Mouse (Mus musculus) kidney, embryonic 16.5 days (tissue): ENCODE results near the gene Myh8. TPM values are rescaled to one million over a fixed set of nuclear protein-coding genes. Genes with fewer than 3 reads are reported as not detected.

ENCODE experiments used
- ATAC-seq: fragments of 200-750 bp; cut with Nextera tagmentation; 2 replicates; pipeline ENCODE4 v1.8.0; 2017; ENCODE audit warnings: moderate TSS enrichment; ENCODE audit not compliant: low FRiP score, low TSS enrichment
- H3K27ac ChIP-seq: fragments of 300-500 bp; sonication (generic); 2 replicates; pipeline ENCODE4 v1.5.1; 2014; ENCODE audit warnings: low read length
- H3K27me3 ChIP-seq: fragments of 300-500 bp; sonication (generic); 2 replicates; pipeline ENCODE4 v1.6.1; 2014; ENCODE audit warnings: low read length, control low read depth, mixed read lengths; ENCODE audit not compliant: insufficient read depth
- H3K36me3 ChIP-seq: fragments of 300-500 bp; sonication (generic); 2 replicates; pipeline ENCODE4 v1.6.1; 2014; ENCODE audit warnings: low read length, control low read depth, mixed read lengths; ENCODE audit not compliant: insufficient read depth
- H3K4me1 ChIP-seq: fragments of 300-500 bp; sonication (generic); 2 replicates; pipeline ENCODE4 v1.6.1; 2014; ENCODE audit warnings: low read length, control low read depth, mixed read lengths; ENCODE audit not compliant: insufficient read depth
- H3K4me2 ChIP-seq: fragments of 300-500 bp; sonication (generic); replicated peaks from 2 replicates; pipeline ENCODE4 v1.6.1; 2014; ENCODE audit warnings: low read depth, low read length
- H3K4me3 ChIP-seq: fragments of 300-500 bp; sonication (generic); 2 replicates; pipeline ENCODE4 v1.5.1; 2014; ENCODE audit warnings: mild to moderate bottlenecking, low read length
- H3K9ac ChIP-seq: fragments of 300-500 bp; sonication (generic); replicated peaks from 2 replicates; pipeline ENCODE4 v1.6.1; 2014; ENCODE audit warnings: low read length
- H3K9me3 ChIP-seq: fragments of 300-500 bp; sonication (generic); 2 replicates; pipeline ENCODE4 v1.6.1; 2016; ENCODE audit warnings: low read length, control low read depth
- whole genome bisulfite sequencing: fragments of 180-500 bp; shearing (Covaris S2); extraction: QIAGEN DNeasy Blood & Tissue Kit; methylation state at CpG from one replicate; pipeline ENCODE4 v1.1.7; 2014; 5-methylcytosine and 5-hydroxymethylcytosine counted together
- polyA plus RNA-seq: library from polyadenylated mRNA; unstranded; fragments of >200 nt; fragmentation: Nextera tagmentation; extraction: Ambion mirVana; gene quantifications from 2 replicates; pipeline ENCODE4 v1.2.1, GENCODE M21; 2015

The Myh8 gene
- polyA plus RNA-seq: 3.1 and 4.0 TPM in 2 replicates

DNA sequence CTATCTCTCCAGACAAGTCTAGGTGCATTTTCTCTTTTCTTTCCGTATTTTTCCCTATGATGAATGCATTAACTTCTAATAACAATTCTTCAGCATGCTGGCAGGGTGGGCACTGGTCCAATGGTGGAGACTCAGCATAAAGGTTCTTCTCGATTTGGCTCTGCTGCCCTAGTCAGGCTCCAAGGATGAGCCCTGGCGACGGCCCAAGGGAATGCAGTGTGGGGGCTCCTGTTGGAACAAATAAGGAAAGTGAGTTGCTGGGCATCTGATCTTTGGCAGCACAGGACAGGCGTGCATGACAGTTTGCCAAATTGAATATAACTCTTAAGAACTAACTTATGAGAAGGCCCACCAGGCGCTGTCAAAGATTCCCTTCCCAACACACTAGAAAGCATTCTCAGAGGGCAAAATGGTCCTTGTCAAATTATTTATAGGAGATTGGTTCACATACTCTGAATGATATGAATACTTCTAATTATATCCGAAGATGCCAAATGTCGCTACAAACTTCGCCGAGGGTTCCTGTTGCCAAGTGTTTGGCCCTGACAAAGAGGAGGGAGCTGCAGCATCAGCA, at the start of gene Myh8:
Myh8 (plus strand) TSS at position 524 of the 574 bp plus-strand sequence.
- H3K27me3 ChIP-seq: no peaks in the 10 kb centered on the region
- no peaks in the 10 kb centered on the region for H3K4me1 ChIP-seq
- H3K36me3 ChIP-seq: no peaks in the 10 kb centered on the region
- H3K27ac ChIP-seq: no peak within 1 kb of the TSS
- H3K9ac ChIP-seq: no peak within 1 kb of the TSS
- H3K9me3 ChIP-seq: no peaks in the 10 kb centered on the region
- no peak within 1 kb of the TSS for H3K4me3 ChIP-seq
- H3K4me2 ChIP-seq: no peak within 1 kb of the TSS
- no peak for ATAC-seq
- WGBS: 88% methylated on average over 10 of the region's 10 CpGs

DNA sequence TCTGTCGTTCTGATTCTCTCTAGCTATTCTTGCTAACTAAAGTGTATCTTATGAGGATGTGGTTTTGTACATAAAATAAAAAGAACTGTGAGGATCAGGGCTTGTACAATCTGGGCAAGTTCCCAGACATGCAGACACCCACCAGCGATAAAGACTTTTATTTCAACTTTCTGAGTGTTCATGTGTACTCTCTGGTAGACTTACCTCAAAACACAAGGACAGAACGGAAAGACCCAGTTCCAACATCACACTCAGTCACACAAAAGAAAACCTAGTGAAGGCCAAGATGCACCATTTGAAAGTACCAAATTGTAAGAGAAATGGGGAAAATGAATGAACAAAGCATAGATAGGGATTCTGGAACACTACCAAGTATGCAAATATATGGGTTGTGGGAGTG, 48.2 kb upstream of the Myh8 start:
- Histone ChIP-seq H3K27me3 (no peaks in the 10 kb centered on the region), H3K36me3 (no peaks in the 10 kb centered on the region), H3K4me2 (no peak overlapping the region), H3K27ac (no peak overlapping the region), H3K4me1 (no peaks in the 10 kb centered on the region), H3K9me3 (no peaks in the 10 kb centered on the region; the same call in 1 of the 2 replicates), H3K4me3 (no peak overlapping the region), H3K9ac (no peak overlapping the region)
- no peak for ATAC-seq
- 85% methylated on average over 3 of the region's 3 CpGs for WGBS

DNA sequence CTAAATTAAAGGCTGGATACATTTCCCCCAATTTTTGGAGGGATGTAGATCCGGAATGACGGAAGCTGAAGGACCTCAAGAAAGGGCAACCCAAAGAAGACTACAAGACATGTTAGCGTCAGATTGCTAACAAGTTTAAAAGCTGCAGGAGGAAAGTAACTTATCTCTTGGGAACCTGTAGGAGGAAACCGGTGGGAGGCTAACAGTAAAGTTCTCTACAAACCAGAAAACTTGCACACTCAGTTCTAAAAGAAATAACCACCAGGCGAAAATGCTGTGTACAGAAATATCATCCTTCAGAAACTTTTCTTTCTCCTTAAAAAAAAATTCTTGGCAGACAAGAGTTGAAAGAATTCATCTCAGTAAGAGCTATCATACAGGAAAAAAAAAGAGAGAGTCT, 47.8 kb upstream of the Myh8 start:
- Histone ChIP-seq H3K27me3 (no peaks in the 10 kb centered on the region), H3K9ac (no peak overlapping the region), H3K27ac (no peak overlapping the region), H3K4me1 (no peaks in the 10 kb centered on the region), H3K9me3 (no peaks in the 10 kb centered on the region; the same call in 1 of the 2 replicates), H3K4me3 (no peak overlapping the region), H3K36me3 (no peaks in the 10 kb centered on the region), H3K4me2 (no peak overlapping the region)
- no peak for ATAC-seq
- 68% methylated on average over 5 of the region's 5 CpGs for WGBS

DNA sequence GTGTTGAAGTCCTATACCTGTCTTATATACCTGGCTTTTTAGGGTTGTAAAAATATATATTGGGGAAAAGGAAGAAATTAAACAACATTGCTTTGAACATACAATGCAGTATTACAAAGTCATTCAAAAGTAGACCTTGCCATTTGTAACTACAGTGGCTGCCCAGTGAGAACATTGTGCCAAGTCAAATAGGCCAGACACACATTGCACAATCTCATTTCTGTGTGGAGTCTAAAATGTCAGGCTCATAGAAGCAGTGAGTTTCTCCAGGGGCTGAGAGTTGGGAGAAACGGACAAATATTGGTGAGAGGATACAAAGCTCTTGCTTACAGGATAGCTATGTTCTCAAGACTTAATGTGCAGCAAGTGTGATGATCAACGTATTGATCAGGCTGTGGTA, 47.0 kb upstream of the Myh8 start:
- H3K4me3 ChIP-seq: no peak overlapping the region
- H3K9ac ChIP-seq: no peak overlapping the region
- no peaks in the 10 kb centered on the region for H3K36me3 ChIP-seq
- no peaks in the 10 kb centered on the region for H3K4me1 ChIP-seq
- H3K27me3 ChIP-seq: no peaks in the 10 kb centered on the region
- no peak overlapping the region for H3K27ac ChIP-seq
- WGBS: 82% methylated on average over 2 of the region's 2 CpGs
- no peak overlapping the region for H3K4me2 ChIP-seq
- no peak for ATAC-seq
- no peaks in the 10 kb centered on the region; the same call in 1 of the 2 replicates for H3K9me3 ChIP-seq

DNA sequence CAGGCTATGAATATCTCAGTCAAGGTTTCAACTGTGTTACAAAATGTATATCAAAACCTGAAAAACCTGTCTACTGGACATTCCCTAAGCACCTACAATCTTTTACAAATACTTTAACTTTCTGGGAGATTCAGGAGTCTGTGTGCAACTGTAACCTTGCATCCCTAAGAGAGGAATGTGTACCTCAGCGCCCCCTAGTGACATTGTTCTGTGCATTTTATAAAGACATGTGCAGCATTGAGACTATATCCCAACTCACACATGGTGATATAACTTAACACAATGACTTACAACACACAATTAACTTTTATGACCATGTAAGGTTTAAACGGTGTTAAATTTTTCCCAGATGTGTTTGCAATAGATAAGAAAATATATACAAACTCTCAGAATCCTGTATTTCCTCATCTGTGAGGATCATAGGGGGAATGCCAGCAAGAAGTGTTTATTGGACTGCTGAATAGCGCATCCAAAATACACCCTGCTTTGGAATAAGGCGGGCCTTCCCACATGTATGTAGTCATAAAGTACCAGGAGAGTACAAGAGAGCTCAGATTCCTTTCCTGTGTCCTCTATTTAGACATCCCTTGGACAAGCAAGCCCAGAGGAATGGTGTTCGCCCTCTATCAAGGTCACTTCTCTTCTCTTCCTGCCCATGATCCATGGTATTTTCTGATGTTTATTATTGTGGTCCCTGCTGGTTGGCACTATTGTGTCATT, 41.1 kb upstream of the Myh8 start:
- 57% methylated on average over 5 of the region's 5 CpGs for WGBS
- Histone ChIP-seq H3K9me3 (no peaks in the 10 kb centered on the region; the same call in 1 of the 2 replicates), H3K27me3 (no peaks in the 10 kb centered on the region), H3K4me3 (no peak overlapping the region), H3K9ac (no peak overlapping the region), H3K4me1 (no peaks in the 10 kb centered on the region), H3K36me3 (no peaks in the 10 kb centered on the region), H3K4me2 (no peak overlapping the region), H3K27ac (no peak overlapping the region)
- no peak for ATAC-seq

DNA sequence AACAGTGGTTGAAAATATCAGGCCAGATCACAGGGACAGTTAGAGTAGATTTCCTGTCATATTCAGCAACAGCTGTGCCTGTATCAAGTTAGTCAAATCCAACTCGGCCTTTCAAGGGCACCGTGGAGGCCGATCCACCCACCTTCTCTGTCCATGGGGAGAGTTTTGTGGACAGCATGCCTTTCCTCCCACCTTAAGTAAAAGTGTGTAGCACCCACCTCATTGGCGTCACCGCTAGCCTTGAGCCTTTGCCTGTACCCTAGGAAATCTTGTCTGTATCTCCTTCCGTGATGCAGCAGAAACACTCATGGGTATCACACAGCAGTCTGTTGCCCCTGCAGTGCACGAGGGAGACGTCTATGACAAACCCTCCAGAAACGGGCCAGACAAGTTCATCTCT, 40.1 kb upstream of the Myh8 start:
- Histone ChIP-seq H3K9ac (no peak overlapping the region), H3K9me3 (no peaks in the 10 kb centered on the region; the same call in 1 of the 2 replicates), H3K27me3 (no peaks in the 10 kb centered on the region), H3K4me3 (no peak overlapping the region), H3K4me2 (no peak overlapping the region), H3K27ac (no peak overlapping the region), H3K36me3 (no peaks in the 10 kb centered on the region), H3K4me1 (no peaks in the 10 kb centered on the region)
- no peak for ATAC-seq
- WGBS: 85% methylated on average over 9 of the region's 9 CpGs

DNA sequence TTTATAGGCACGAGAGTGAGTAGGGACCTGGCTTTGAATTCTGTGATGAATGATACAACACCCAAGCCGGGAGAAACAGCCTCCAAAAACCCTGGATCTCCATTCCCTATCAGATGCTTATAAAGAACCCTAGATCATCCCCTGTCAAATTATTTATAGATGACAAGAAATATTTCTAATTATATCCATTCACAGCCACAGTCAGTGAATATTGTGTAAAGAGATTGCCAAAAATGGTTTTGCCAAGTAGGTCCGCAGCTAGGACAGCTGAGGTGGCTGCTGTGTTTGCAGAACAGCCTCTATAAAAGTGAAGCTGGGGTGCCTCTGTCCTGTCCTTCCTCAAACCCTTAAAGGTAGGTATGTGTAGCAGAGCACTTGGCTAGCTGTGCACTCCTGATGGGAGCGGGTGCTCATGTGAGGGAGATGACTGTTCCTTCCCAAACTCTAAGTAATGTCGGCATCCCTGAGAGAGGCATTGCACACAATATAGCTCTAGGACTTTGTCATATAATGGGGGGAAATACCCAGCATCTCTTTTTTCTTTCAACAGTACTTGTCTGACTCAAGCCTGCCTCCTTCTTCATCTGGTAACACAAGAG, 39.3 kb upstream of the Myh8 start, which contains the start of gene Myh4:
Myh4 (plus strand) TSS at position 549 of the 599 bp plus-strand sequence.
- Histone ChIP-seq H3K36me3 (no peaks in the 10 kb centered on the region), H3K4me3 (no peak within 1 kb of the TSS), H3K27ac (no peak within 1 kb of the TSS), H3K4me1 (no peaks in the 10 kb centered on the region), H3K9me3 (no peaks in the 10 kb centered on the region; the same call in 1 of the 2 replicates), H3K9ac (no peak within 1 kb of the TSS), H3K27me3 (no peaks in the 10 kb centered on the region), H3K4me2 (no peak within 1 kb of the TSS)
- 75% methylated on average over 5 of the region's 5 CpGs for WGBS
- ATAC-seq: no peak

DNA sequence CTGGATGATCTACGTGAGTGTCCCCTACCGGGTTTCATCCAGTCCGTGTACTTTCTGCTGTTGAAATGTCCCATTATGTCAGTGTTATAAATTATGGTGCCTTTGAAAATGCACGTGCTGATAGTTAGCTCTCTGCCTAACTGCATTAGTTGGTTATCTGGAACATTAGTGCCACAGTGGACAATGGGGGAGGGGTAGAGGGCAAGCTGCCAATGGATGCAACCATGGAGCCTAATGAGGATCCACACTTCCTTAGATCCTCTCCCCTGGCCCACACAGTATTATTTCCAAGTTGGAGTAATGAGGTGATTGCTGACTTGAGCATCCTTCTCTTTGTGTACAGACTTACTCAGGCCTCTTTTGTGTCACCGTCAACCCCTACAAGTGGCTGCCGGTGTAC, 35.9 kb upstream of the Myh8 start:
- no peak for ATAC-seq
- no peak overlapping the region for H3K4me3 ChIP-seq
- H3K4me1 ChIP-seq: no peaks in the 10 kb centered on the region
- no peak overlapping the region for H3K27ac ChIP-seq
- H3K9ac ChIP-seq: no peak overlapping the region
- 85% methylated on average over 6 of the region's 6 CpGs for WGBS
- H3K27me3 ChIP-seq: no peaks in the 10 kb centered on the region
- H3K36me3 ChIP-seq: no peaks in the 10 kb centered on the region
- no peak overlapping the region for H3K4me2 ChIP-seq
- H3K9me3 ChIP-seq: no peaks in the 10 kb centered on the region

DNA sequence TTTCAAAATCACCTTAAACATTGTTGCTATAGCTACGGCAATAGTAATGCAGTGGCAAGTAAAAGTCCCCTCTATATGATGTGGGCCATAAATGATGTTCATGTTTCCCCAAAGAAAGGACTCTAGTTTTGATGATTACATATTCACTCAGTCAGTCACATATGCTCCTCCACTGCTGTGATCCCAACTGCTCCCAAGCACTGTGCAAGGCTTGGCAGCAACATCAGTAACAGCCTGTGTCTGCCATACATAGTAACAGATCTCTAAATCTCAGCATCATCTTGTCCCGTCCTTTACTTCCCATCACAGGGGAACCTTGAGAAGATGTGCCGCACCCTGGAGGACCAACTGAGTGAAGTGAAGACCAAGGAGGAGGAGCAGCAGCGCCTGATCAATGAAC, 23.2 kb upstream of the Myh8 start:
- Histone ChIP-seq H3K9me3 (no peaks in the 10 kb centered on the region), H3K4me1 (no peaks in the 10 kb centered on the region), H3K36me3 (no peaks in the 10 kb centered on the region), H3K27me3 (no peaks in the 10 kb centered on the region), H3K27ac (no peak overlapping the region), H3K9ac (no peak overlapping the region), H3K4me3 (no peak overlapping the region), H3K4me2 (no peak overlapping the region)
- 94% methylated on average over 4 of the region's 4 CpGs for WGBS
- no peak for ATAC-seq

DNA sequence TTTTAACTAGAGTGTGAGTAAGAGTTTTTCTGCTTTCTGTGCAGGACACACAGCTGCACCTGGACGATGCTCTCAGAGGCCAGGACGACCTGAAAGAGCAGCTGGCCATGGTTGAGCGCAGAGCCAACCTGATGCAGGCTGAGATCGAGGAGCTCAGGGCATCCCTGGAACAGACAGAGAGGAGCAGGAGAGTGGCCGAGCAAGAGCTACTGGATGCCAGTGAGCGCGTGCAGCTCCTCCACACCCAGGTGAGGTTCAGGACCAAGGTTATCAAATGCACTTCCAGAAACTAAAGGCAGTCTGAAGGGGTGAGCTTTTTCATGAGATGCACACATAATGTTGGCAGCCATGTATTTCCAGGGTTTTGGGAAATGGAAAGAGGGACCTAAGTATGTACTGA, 19.9 kb upstream of the Myh8 start:
- H3K9ac ChIP-seq: no peak overlapping the region
- no peak for ATAC-seq
- no peak overlapping the region for H3K4me3 ChIP-seq
- no peak overlapping the region for H3K4me2 ChIP-seq
- no peaks in the 10 kb centered on the region for H3K36me3 ChIP-seq
- H3K4me1 ChIP-seq: no peaks in the 10 kb centered on the region
- H3K27me3 ChIP-seq: no peaks in the 10 kb centered on the region
- WGBS: 79% methylated on average over 7 of the region's 7 CpGs
- H3K9me3 ChIP-seq: no peaks in the 10 kb centered on the region
- no peak overlapping the region for H3K27ac ChIP-seq
